Mouse (Mus musculus) G1E (cell line): ENCODE data around the gene Pbxip1. TPM values are rescaled to one million over a fixed set of nuclear protein-coding genes. Genes with fewer than 3 reads are reported as not detected.

Experiments used
- ATAC-seq: 2 replicates; pipeline ENCODE4 v1.8.0; 2016; ENCODE audit warnings: mild to moderate bottlenecking; ENCODE audit not compliant: insufficient number of reproducible peaks, poor library complexity, low FRiP score, severe bottlenecking; ENCODE audit errors: extremely low read depth
- DNase-seq: peaks from one replicate; pipeline ENCODE4 v3.0.0; 2012; ENCODE audit warnings: low spot score
- H3K27me3 ChIP-seq: 2 replicates; pipeline ENCODE4 v1.6.1; 2012; ENCODE audit warnings: mild to moderate bottlenecking, low read length, inconsistent platforms; ENCODE audit not compliant: insufficient read depth
- H3K36me3 ChIP-seq: replicated peaks from 2 replicates; pipeline ENCODE3; 2012; ENCODE audit warnings: mild to moderate bottlenecking, inconsistent platforms
- H3K4me1 ChIP-seq: 2 replicates; pipeline ENCODE4 v1.6.1; 2012; ENCODE audit warnings: low read depth, low read length, inconsistent platforms, mixed read lengths; ENCODE audit not compliant: insufficient read depth
- H3K4me3 ChIP-seq: 2 replicates; pipeline ENCODE4 v1.5.1; 2012; ENCODE audit warnings: low read depth, mild to moderate bottlenecking, inconsistent platforms, low read length, moderate library complexity, mixed read lengths
- H3K9me3 ChIP-seq: replicated peaks from 2 replicates; pipeline ENCODE4 v1.6.1; 2012; ENCODE audit warnings: inconsistent platforms
- CTCF ChIP-seq: IDR thresholded peaks from 2 replicates; pipeline ENCODE4 v1.5.1; 2012; ENCODE audit warnings: low read depth, low read length, inconsistent platforms, mixed read lengths
- GATA1 ChIP-seq: IDR thresholded peaks from 2 replicates; pipeline ENCODE4 v1.6.1; 2012; ENCODE audit warnings: borderline replicate concordance, low read length, inconsistent platforms, mixed read lengths
- GATA2 ChIP-seq: IDR thresholded peaks from 2 replicates; pipeline ENCODE4 v1.6.1; 2012; ENCODE audit warnings: low read depth, low read length, inconsistent platforms, borderline replicate concordance
- POLR2AphosphoS5 ChIP-seq: IDR thresholded peaks from 2 replicates; pipeline ENCODE4 v1.6.1; 2012; ENCODE audit warnings: low read depth, low read length, inconsistent platforms; ENCODE audit not compliant: insufficient replicate concordance
- TAL1 ChIP-seq: conservative IDR thresholded peaks from 2 replicates; pipeline ENCODE4 v1.6.1; 2012; ENCODE audit warnings: low read depth, low read length, inconsistent platforms, mixed read lengths
- polyA plus RNA-seq: library from polyadenylated mRNA; stranded (reverse); fragments of >175 nt; gene quantifications from 2 replicates; pipeline ENCODE4 v1.2.3, GENCODE M21; 2012
- total RNA-seq, 2 experiments: library from RNA; stranded (forward) in 1 of 2; stranded (reverse) in 1 of 2; fragments of 200-1000 nt in 1 of 2; fragments of >200 nt in 1 of 2; fragmentation: Nextera tagmentation in 1 of 2; gene quantifications; 2 replicates each; pipeline ENCODE4 v1.2.3; 2014 to 2017

Pbxip1 gene
- total and polyA plus RNA-seq, 3 experiments = 9.0 to 16.4 (median 12.1) TPM

GRCm38 (mm10) chr3:89417840-89418169 is 18.7 kb upstream of the Pbxip1 start:
- no peaks in the 10 kb centered on the region for H3K27me3 ChIP-seq
- peak overlapping the region; percentile 74 for H3K4me3 ChIP-seq
- TF ChIP-seq POLR2AphosphoS5 (no peak), GATA1 (no peak), TAL1 (no peak), GATA2 (no peak), CTCF (no peak)
- H3K4me1 ChIP-seq = peaks cover 51% of the 10 kb centered on the region
- no peak for ATAC-seq
- H3K36me3 ChIP-seq = peaks cover 55% of the 10 kb centered on the region
- H3K9me3 ChIP-seq = no peaks in the 10 kb centered on the region
- peak; percentile 62 for DNase-seq

- Histone ChIP-seq H3K4me3 (peak within 1 kb of the TSS; percentile 74), H3K36me3 (peaks cover 55% of the 10 kb centered on the region), H3K27me3 (no peaks in the 10 kb centered on the region), H3K9me3 (no peaks in the 10 kb centered on the region), H3K4me1 (peaks cover 56% of the 10 kb centered on the region)
- TF ChIP-seq GATA1 (no peak), CTCF (no peak), TAL1 (no peak), POLR2AphosphoS5 (no peak), GATA2 (no peak)
- DNase-seq = peak; percentile 94
- peak; percentile 90 for ATAC-seq
Observed at GRCm38 (mm10) chr3:89418170-89418860, 18.2 kb upstream of the Pbxip1 start, which contains the start of the genes Cks1b and Shc1. Gene Cks1b (minus strand): TSS chr3:89418383. Gene Shc1 (plus strand): TSS chr3:89418443.

DNA sequence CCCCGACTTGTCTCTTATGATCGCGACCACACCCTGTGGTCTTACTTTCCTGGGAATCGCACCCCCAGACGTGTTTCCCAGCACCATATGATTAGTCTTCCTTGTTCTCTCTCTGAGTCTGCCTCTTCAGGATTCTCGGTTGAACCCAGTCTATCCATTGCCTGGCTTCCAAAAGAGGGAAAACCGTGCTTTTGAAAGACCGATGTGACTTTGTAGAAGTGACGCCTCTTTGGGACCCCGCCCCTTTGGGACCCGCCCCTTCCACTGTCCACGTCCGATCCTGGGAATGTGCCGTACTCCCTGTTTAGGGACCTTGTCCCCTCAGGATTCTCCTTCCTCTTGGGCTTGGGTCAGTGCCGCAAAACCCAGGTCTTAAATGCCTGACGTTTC is 17.6 kb upstream of the Pbxip1 start:
- ATAC-seq = no peak
- H3K4me1 ChIP-seq = peaks cover 62% of the 10 kb centered on the region
- no peak for DNase-seq

GRCm38 (mm10) chr3:89419571-89419970 is 16.9 kb upstream of the Pbxip1 start:
- ATAC-seq (no peak), DNase-seq (no peak)
- H3K36me3 ChIP-seq = peaks cover 56% of the 10 kb centered on the region
- TF ChIP-seq POLR2AphosphoS5 (no peak), CTCF (no peak), GATA1 (no peak), GATA2 (no peak), TAL1 (no peak)
- H3K4me1 ChIP-seq = peaks cover 69% of the 10 kb centered on the region
- no peaks in the 10 kb centered on the region for H3K9me3 ChIP-seq
- H3K27me3 ChIP-seq = no peaks in the 10 kb centered on the region
- peak overlapping the region; percentile 74 for H3K4me3 ChIP-seq

More for the DNA sequence above, 17.6 kb upstream of the Pbxip1 start:
- Histone ChIP-seq H3K27me3 (no peaks in the 10 kb centered on the region), H3K9me3 (no peaks in the 10 kb centered on the region), H3K4me3 (peak overlapping the region; percentile 74), H3K36me3 (peaks cover 56% of the 10 kb centered on the region)
- TF ChIP-seq CTCF = no peak
- no peak for TF ChIP-seq GATA1
- TF ChIP-seq POLR2AphosphoS5 = no peak
- no peak for TF ChIP-seq GATA2

DNA sequence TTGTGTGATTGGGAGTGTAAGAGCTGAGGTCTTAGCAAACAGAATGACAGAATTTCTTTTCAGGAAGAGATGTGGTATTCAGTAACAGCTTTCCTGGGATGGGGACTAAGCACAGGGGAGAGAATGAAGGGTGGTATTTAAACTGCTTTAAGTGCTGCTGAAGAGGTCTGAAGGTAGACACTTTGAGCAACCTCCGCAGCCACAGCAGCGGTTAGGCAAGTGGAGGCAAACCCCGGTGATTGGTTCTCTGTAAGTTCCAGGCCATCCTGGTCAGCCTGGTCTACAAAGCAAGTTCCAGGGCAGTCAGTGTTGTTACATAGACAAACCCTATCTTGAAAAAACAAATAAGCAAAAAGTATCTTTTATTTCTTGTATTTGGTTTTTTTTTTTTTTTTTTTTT is 16.5 kb upstream of the Pbxip1 start:
- Histone ChIP-seq H3K4me1 (peaks cover 73% of the 10 kb centered on the region), H3K36me3 (peaks cover 56% of the 10 kb centered on the region)
- no peak for ATAC-seq

DNA sequence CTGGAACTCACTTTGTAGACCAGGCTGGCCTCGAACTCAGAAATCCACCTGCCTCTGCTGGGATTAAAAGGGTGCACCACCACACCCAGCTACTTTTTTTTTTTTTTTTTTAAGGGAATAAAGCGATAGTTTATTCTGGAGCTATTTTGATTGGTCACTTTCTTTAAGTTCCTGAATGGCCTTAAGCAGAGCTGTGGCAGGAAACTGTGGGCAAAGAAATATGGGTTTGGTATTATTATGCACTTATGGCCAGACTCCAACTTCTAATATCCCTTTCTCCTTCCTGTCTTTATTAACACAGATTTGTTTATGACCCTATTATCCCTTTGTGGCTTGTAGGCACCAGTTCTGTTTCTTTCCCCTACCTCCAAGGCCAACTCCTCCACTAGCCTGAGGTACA is 16.1 kb upstream of the Pbxip1 start:
- peak overlapping the region; percentile 68; the same call in 1 of the 2 replicates for H3K4me3 ChIP-seq
- ATAC-seq (no peak), DNase-seq (no peak)
- TF ChIP-seq GATA2 (no peak), POLR2AphosphoS5 (no peak), GATA1 (no peak), TAL1 (no peak), CTCF (no peak)
- H3K36me3 ChIP-seq = peaks cover 56% of the 10 kb centered on the region
- H3K9me3 ChIP-seq = no peaks in the 10 kb centered on the region
- H3K27me3 ChIP-seq = no peaks in the 10 kb centered on the region
- H3K4me1 ChIP-seq = peaks cover 77% of the 10 kb centered on the region

More for the DNA sequence above, 16.5 kb upstream of the Pbxip1 start:
- Histone ChIP-seq H3K9me3 (no peaks in the 10 kb centered on the region), H3K27me3 (no peaks in the 10 kb centered on the region), H3K4me3 (peak overlapping the region; percentile 74; the same call in 1 of the 2 replicates)
- TF ChIP-seq POLR2AphosphoS5 = no peak
- no peak for TF ChIP-seq TAL1
- no peak for TF ChIP-seq GATA2
- TF ChIP-seq CTCF = no peak
- TF ChIP-seq GATA1 = no peak
- DNase-seq = no peak
